Mouse (Mus musculus): ENCODE results near the gene Vmn2r88. TPM values are rescaled to one million over a fixed set of nuclear protein-coding genes. Genes with fewer than 3 reads are reported as not detected.

Vmn2r88 gene
- polyA plus RNA-seq, 1 experiment from 2014 or later = not detected

Other genes starting within 250 kb of the Vmn2r88 start
- 0.31 and 0.39 TPM in 2 replicates for gene Rnase2b, start 248.6 kb upstream of the Vmn2r88 start, polyA plus RNA-seq (2015; fragmentation: Nextera tagmentation; extraction: Ambion mirVana)
- 0.46 and 0.76 TPM in 2 replicates for gene Ang2, start 211.7 kb upstream of the Vmn2r88 start, polyA plus RNA-seq (2015; fragmentation: Nextera tagmentation; extraction: Ambion mirVana)
- not detected in 2 replicates for gene Ear14, start 207.4 kb upstream of the Vmn2r88 start, polyA plus RNA-seq (2015; fragmentation: Nextera tagmentation; extraction: Ambion mirVana)
- not detected in 2 replicates for gene Rnase2a, start 154.7 kb upstream of the Vmn2r88 start, polyA plus RNA-seq (2015; fragmentation: Nextera tagmentation; extraction: Ambion mirVana)
- not detected in 2 replicates for gene Gm7247, start 49.1 kb upstream of the Vmn2r88 start, polyA plus RNA-seq (2015; fragmentation: Nextera tagmentation; extraction: Ambion mirVana)
- 0.01 TPM in 1 of 2 replicates, not detected in the other for gene Vmn2r89, start 41.0 kb downstream of the Vmn2r88 start, polyA plus RNA-seq (2015; fragmentation: Nextera tagmentation; extraction: Ambion mirVana)
- not detected in 2 replicates for gene Gm5622, start 142.0 kb downstream of the Vmn2r88 start, polyA plus RNA-seq (2015; fragmentation: Nextera tagmentation; extraction: Ambion mirVana)
- not detected in 2 replicates for gene Gm17175, start 163.2 kb downstream of the Vmn2r88 start, polyA plus RNA-seq (2015; fragmentation: Nextera tagmentation; extraction: Ambion mirVana)
- not detected in 2 replicates for gene Gm17174, start 181.3 kb downstream of the Vmn2r88 start, polyA plus RNA-seq (2015; fragmentation: Nextera tagmentation; extraction: Ambion mirVana)
- gene Gm17078, start 200.5 kb downstream of the Vmn2r88 start, polyA plus RNA-seq (2015; fragmentation: Nextera tagmentation; extraction: Ambion mirVana) = not detected in 2 replicates
- not detected in 2 replicates for gene Gm4181, start 224.8 kb downstream of the Vmn2r88 start, polyA plus RNA-seq (2015; fragmentation: Nextera tagmentation; extraction: Ambion mirVana)